Mouse (Mus musculus) adrenal gland, adult 8-10 months (tissue): ENCODE measurements around the gene 4930426L09Rik. TPM values are rescaled to one million over a fixed set of nuclear protein-coding genes. Genes with fewer than 3 reads are reported as not detected.
"Not testable (repeated sequence)": the region's sequence is repeated elsewhere in the genome, so short reads cannot be mapped to it uniquely, and the experiment has no call there.

Source experiments
- DNase-seq: peaks from one replicate; pipeline ENCODE4 v3.0.0; 2022
- total RNA-seq, 4 experiments: library from RNA; stranded (reverse); gene quantifications; 2 replicates each; pipeline ENCODE4 v1.2.4; 2022

Gene 4930426L09Rik
- total RNA-seq, 4 experiments from 2014 or later: 0.23 to 1.2 (median 0.79) TPM

DNA sequence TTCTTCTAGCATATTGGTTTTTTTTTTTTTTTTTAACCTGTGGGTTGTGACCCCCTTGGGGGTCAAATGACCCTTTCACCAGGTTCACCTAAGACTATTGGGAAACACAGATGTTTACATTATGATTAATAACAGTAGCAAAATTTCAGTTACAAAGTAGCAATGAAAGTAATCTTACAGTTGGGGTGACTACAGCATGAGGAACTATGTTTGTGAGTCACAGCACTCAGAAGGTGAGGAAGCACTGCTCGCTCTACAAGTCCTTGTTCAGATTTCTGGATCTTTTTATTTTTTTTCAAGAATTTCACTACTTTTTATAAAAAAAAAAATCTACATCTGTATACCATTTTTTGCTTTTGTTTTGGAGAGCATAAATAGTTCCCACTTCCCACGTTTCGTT, 26.6 kb upstream of the 4930426L09Rik start:
- DNase-seq: no peak

DNA sequence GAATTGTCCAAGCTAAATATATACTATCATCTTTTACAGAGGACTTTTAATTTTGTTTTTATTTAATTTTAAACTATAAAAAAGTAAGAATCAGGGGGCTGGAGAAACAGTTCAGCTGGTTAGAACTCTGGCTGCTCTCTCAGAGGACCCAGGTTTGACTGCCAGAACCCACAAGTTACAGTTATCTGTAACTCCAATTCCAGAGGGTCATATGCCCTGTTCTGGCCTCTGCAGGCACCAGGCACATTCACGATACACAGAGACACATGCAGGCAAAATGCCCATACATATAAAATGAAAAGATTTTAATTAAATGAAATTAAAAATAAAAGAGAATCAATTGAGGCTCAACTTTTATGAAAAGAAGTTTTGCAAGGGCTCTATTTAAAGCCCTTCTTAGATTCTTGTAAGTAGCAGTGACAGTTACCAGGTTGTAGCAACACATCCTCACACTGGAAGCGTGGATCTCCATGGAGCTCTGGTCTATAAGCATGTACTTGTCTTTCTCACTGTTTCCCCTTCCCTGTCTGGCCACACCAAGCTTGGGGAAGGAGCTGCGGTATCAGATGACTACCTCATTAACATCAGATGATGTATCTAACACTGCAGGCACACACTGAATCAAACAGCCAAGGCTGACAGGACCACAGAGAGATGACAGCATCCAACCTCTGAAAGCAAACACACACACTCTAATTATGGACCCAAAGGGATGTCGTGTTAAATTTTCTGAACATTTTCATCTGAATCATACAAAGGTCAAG, 23.1 kb upstream of the 4930426L09Rik start:
- no peak for DNase-seq

DNA sequence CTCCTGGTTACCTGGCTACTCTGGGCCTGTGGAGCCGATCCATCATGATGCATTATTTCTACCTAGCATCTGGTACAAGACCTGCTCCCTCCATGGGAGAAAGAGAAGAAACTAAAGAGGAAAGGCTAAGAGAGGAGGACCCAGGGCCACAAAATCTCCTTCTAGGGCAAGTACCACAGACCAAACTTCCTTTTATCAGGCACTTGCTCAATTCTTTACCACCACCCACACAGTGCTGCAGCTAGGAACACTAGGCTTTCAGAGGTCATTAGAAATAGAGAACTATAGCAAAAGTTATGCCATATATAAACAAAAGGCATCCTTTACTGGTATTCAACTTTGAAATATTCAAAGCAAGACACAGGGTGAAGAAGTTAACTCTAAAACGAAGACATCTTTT, 22.0 kb upstream of the 4930426L09Rik start:
- no peak for DNase-seq

DNA sequence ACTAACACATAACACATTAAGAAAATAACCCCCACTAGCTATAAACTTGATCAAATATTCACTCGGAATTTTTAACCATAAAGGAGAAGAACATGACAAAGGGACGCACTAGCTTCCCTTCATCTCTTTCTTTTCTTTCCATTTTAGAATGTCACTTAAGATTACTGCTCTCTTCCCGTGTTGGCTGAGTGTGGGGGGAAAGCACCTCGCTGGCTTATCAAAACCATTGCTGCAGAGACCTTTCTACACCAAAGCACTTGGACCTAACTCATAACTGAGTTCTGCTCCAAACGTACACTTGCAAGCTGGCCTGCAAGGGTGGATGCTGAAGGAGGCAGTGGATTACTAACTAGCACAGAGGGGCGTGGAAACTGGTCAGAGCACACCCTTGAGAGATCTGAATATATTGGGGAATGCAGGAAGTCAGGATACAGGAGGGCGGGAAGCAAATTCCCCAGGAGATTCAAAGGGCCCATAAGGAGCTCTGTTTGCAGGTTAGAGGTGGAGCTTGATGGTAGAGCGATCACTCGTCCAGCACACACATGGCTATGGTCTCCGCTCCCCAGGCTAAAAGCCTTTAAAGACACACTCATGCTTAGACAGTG, 20.8 kb upstream of the 4930426L09Rik start:
- no peak for DNase-seq

DNA sequence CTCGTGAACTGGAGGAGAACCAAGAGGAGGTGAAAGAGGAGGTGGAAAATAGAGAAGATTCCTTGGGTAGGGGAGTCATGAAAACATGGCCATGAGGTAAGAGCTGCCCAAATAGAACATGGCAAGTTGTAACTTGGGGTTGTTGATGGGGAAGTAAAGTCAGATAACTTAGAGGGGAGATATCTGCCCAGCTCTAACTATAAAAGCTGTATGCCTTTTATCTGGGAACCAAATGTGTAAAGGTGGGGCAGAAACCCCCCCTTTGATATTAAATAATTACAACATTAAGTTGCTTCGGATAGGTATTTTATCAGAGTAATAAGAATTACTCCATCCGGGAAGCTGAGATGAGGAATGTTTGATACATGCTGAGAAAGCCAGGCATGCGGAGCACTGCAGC, 19.1 kb upstream of the 4930426L09Rik start:
- no peak for DNase-seq

DNA sequence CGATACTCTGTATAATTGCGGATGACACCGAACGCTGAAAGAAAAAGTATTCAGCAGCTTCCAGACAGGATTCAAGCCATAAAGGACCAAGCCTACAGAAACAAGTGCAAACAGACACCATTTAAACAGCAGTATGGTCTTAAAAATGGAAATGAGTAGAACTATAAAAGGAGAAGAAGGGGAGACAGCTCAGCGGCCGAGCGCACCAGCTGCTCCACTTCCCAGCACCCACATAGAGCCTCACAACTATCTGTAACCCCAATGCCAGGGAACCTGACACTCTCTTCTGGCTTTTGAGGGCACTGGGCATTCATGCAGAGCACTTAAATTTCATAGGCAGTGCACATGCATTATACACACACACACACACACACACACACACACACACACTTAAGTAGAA, 18.5 kb upstream of the 4930426L09Rik start:
- no peak for DNase-seq

DNA sequence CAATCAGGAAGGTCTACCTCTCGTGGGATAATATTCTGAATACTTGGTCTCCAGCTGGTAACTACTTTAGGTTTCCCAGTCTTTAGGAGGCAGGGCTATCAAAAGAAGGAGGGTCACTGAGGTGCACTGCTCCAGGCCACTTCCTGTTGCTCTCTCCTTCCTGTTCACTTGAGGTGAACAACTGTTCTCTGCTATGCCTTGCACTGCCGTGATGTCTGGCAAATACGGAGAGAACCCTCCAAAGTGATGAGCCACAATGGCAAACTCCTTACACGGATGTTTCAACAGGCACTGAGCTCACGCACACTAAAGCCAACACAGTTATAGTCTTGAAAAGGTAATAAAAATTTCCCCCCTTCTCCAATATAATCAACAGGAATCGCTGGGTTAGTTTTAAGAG, 15.6 kb upstream of the 4930426L09Rik start:
- no peak for DNase-seq

DNA sequence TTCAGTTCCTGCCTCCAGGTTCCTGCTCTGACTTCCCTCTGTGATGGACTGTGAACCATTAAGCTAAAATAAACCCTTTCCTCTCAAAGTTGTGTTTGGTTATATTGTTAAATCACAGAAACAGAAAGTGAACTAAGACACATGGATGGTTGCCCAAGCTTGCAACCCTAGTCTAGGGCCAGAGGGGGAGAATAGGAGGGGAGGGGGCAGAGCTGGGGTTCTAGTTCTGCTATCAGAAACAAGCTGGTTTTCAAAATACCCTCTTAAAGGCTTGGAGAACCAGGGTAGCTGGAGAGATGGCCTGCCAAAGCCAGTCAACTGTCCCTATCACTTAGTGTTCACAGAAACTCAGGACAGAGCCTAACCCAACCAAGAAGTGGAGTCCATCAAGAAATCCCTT, 14.6 kb upstream of the 4930426L09Rik start:
- DNase-seq: no peak

- no peak for DNase-seq
Measured at GRCm38 (mm10) chr2:18984095-18984847, 13.9 kb upstream of the 4930426L09Rik start.

- DNase-seq: no peak
Measured at GRCm38 (mm10) chr2:18985506-18985905, 12.6 kb upstream of the 4930426L09Rik start.

GRCm38 (mm10) chr2:18988885-18989284, 9.3 kb upstream of the 4930426L09Rik start:
- DNase-seq: no peak

DNA sequence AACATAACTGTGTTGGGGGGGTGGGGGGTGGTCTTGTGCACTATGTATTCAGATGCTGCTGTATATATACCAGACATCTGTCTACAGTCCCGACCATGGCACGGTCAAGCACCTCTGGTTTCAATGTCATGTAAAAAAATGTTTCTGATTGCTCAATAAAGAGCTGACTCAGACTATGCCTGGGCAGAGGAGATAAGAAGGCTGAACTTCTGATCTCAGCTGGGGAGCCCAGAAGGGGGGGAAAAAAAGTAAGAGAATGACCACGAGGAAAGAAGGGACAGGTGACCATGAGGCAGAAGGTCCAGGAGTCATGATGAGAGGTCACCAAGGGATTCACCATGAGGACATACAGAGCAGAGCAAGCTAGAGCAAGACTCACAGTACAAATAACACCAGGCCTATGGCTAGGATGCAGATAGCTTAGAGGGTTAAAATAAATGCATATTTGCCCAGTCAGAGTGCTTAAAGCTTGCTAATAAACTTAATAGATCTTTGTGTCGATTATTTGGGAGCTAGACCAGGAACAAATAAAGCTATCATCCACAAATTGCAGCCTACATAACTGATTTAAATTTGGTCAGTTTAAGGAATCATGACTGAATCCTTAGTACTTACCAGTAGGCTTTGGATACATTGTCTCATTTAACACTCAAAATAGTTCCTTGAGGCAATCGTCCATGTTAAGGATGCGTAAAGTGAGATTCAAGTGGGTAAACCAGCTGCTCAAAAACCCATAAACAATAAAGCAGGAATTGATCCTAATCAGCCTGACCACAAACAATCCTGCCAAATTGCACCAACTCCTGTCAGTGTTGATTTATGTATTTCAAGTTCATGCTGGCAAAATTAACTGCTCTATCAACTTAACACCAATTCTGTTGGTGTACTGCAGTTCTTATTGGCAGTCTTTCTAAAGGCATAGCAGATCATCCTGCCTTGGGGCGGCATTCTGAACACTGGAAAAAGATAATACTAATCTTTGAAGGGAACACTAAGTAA, 5.3 kb upstream of the 4930426L09Rik start:
- peak; percentile 38 for DNase-seq

DNA sequence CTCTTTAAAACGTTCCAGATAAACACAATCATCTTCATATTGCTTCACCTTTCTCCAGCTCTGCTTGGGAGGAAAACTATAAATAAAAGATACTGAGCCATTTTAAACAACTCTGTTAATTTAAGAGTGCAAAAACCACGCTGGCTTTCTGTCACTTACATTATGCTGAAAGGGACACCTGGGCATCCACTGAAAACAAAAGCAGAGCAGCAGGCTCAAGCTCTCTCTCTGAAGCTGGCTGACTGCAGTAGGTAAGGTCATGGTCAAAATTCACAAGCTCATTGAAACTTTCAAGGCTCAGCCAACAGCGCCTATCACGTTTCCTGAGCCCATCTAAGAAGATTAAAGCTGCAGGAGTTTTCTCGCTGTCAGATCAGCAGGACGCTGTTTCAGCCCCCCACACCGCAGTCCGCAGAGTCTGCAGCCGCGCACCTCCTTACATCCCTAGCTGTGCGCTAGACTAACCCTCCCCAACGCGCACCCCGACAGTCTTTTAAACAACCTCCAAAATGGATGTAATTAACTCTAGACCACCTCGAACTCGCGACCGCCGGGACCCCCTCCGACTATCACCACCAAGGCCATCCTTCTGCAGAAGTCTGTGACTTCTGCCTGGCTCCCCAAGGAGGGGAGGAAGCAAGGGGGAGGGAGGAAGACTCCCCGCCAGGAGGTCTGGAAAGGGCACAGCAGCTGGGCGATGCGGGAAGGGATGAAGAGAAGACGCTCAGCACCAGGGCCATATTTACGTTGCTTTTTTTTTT, 1.5 kb upstream of the 4930426L09Rik start:
- peak; percentile 42 for DNase-seq

DNA sequence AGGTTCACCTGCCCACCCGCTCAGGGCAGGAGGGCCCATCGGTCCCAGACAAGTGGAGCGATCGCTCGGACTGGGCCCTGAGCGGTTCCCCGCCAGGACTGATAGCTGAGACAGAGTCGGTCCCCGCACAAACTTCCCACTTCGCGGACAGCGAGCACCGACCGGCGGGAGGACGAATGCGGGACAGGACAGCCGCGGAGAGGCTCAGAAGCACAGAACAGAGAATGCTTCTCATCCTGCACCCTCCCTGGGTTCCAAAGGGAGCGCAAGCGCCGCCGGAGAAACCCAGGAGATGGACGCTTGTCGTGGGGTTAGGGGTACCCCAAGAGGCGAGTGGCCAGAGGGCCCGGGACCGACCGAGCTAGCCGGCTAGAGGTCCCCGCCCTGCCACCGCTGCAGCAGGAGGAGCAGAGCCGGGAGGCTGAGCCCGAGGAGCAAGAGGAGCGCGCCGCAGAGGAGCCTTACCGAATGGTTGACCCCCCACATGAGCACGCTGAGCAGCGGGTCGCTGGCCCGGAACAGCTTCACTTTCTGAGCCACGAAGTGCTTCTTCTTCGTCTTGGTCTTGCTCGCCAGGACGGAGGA, 664 bp upstream of the 4930426L09Rik start:
- peak; percentile 30 for DNase-seq

GRCm38 (mm10) chr2:18999395-18999794, 1.3 kb downstream of the 4930426L09Rik start:
- no peak for DNase-seq

- no peak for DNase-seq
Measured at GRCm38 (mm10) chr2:19004801-19005200, 6.7 kb downstream of the 4930426L09Rik start.

- no peak for DNase-seq
Measured at GRCm38 (mm10) chr2:19006124-19006523, 8.0 kb downstream of the 4930426L09Rik start.

DNA sequence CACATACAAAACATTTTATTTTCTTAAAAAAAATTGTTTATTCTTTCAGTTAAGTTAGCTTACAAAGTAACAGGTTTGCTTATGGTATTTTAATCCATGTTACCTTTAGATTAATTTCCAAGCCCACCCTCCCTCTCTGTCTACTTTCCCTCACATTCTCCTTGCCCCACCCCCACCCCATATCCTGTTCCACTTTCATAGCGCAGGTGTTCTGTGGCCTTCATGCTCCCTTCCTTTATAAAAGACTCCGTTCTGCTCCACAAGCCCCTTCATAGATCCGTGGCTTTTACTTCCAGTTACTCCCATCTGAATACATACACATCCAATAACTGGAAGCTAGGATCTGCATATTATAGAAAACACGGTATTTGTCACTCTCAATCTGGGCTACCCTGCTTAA, 9.4 kb downstream of the 4930426L09Rik start:
- DNase-seq: no peak

DNA sequence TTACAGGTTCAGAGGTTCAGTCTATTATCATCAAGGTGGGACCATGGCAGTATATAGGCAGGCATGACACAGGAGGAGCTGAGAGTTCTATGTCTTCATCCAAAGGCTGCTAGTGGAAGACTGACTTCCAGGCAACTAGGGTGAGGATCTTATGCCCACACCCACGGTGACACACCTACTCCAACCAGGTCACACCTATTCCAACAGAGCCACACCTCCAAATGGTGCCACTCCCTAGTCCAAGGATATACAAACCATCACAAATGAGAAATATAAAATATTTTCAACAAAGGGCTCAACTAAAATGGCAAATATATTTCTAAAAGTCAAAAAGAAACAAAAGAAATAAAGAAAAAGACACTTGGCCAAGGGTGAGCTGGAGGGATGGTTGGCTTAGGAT, 12.4 kb downstream of the 4930426L09Rik start:
- not testable (repeated sequence) for DNase-seq

DNA sequence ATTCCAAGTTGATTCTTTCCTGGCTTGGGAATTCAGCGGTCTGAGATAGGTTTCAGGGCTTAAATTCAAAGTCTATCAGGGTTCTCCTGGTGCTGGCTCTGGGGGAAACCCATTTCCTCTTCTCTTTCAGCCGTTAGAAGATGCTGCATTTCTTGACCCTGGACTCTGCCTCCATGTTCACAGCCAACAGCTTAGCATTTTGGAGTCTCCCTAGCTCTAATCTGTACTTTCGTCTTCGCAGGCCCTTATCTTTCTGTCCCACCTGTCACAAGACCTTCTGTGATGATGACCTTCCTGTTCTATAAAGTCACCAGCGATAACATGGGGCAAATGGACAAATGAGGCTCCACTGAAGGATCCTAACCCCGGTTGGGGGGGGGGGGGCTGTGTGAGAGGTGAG, 13.3 kb downstream of the 4930426L09Rik start:
- DNase-seq: no peak

DNA sequence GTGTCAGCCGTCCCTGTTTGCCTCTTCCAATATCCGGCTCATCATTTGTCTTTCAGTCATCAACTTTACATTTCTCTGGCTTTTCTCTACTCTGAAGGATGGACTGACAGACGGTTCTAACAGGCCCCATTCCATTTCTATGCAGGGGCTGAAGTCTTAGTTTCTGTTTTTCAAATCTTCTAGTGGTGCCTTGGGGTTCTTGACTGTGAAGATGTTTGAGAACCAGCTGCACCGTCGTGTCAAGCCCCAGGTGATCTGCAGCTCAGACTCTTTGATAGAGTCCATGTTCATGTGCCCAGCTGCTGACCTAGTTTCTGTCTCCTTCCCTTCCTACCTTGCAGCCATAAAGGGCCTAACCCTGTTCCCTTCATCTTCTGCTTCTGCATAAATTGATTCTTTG, 18.2 kb downstream of the 4930426L09Rik start:
- no peak for DNase-seq
